Mouse (Mus musculus): ENCODE results near the gene Sfxn5. TPM values are rescaled to one million over a fixed set of nuclear protein-coding genes. Genes with fewer than 3 reads are reported as not detected.
A peak's percentile ranks its signal among the peaks of the same experiment; 100 is the strongest.

The Sfxn5 gene
- polyA plus RNA-seq (2014; fragmentation: Nextera tagmentation; extraction: Ambion mirVana) = 4.7 and 5.6 TPM in 2 replicates

GRCm38 (mm10) chr6:85333000-85333669, at the start of gene Sfxn5:
Gene Sfxn5, minus strand, starts transcription at chr6:85333422.
- Histone ChIP-seq H3K27me3 (ENCODE audit: control insufficient read depth, insufficient read depth, low read length) (no peaks in the 10 kb centered on the region), H3K4me3 (ENCODE audit: low read depth, low read length) (peak within 1 kb of the TSS; percentile 69), H3K4me2 (ENCODE audit: low read depth, low read length) (peak within 1 kb of the TSS; percentile 97), H3K27ac (replicated peaks; ENCODE audit: low read depth, low read length) (peak within 1 kb of the TSS; percentile 66; the same call in 1 of the 2 replicates), H3K4me1 (ENCODE audit: control insufficient read depth, insufficient read depth, low read length) (no peaks in the 10 kb centered on the region), H3K36me3 (replicated peaks; ENCODE audit: control insufficient read depth, insufficient read depth, low read depth, low read length) (no peaks in the 10 kb centered on the region), H3K9ac (replicated peaks; ENCODE audit: low read length) (peak within 1 kb of the TSS; percentile 75), H3K9me3 (replicated peaks; ENCODE audit: control insufficient read depth, low read length) (no peaks in the 10 kb centered on the region)
- peak; percentile 98 for ATAC-seq (replicated peaks; ENCODE audit: insufficient number of reproducible peaks, low FRiP score, low TSS enrichment, low read depth)
- under 1% methylated on average over 48 of the region's 49 CpGs for WGBS
- peak; percentile 96 for DNase-seq (ENCODE audit: low spot score)

- DNase-seq (ENCODE audit: low spot score) (no peak), ATAC-seq (replicated peaks; ENCODE audit: insufficient number of reproducible peaks, low FRiP score, low TSS enrichment, low read depth) (no peak)
- 88% methylated on average over 2 of the region's 2 CpGs for WGBS
Measured at GRCm38 (mm10) chr6:85382791-85383190, 49.6 kb upstream of the Sfxn5 start.

GRCm38 (mm10) chr6:85381648-85382020, 48.4 kb upstream of the Sfxn5 start:
- H3K4me2 ChIP-seq (ENCODE audit: low read depth, low read length) = no peak overlapping the region
- no peak overlapping the region for H3K4me3 ChIP-seq (ENCODE audit: low read depth, low read length)
- ATAC-seq (replicated peaks; ENCODE audit: insufficient number of reproducible peaks, low FRiP score, low TSS enrichment, low read depth) (no peak), DNase-seq (ENCODE audit: low spot score) (no peak)
- no peak overlapping the region for H3K9ac ChIP-seq (replicated peaks; ENCODE audit: low read length)
- H3K9me3 ChIP-seq (replicated peaks; ENCODE audit: control insufficient read depth, low read length) = no peaks in the 10 kb centered on the region
- 78% methylated on average over 10 of the region's 10 CpGs for WGBS
- no peak overlapping the region for H3K27ac ChIP-seq (replicated peaks; ENCODE audit: low read depth, low read length)
- no peaks in the 10 kb centered on the region for H3K4me1 ChIP-seq (ENCODE audit: control insufficient read depth, insufficient read depth, low read length)
- no peaks in the 10 kb centered on the region for H3K36me3 ChIP-seq (replicated peaks; ENCODE audit: control insufficient read depth, insufficient read depth, low read depth, low read length)
- H3K27me3 ChIP-seq (ENCODE audit: control insufficient read depth, insufficient read depth, low read length) = no peaks in the 10 kb centered on the region

More at GRCm38 (mm10) chr6:85382791-85383190, 49.6 kb upstream of the Sfxn5 start:
- H3K9ac ChIP-seq (replicated peaks; ENCODE audit: low read length) = no peak overlapping the region
- no peaks in the 10 kb centered on the region for H3K27me3 ChIP-seq (ENCODE audit: control insufficient read depth, insufficient read depth, low read length)
- H3K4me2 ChIP-seq (ENCODE audit: low read depth, low read length) = no peak overlapping the region
- H3K27ac ChIP-seq (replicated peaks; ENCODE audit: low read depth, low read length) = no peak overlapping the region
- no peaks in the 10 kb centered on the region for H3K36me3 ChIP-seq (replicated peaks; ENCODE audit: control insufficient read depth, insufficient read depth, low read depth, low read length)
- H3K4me1 ChIP-seq (ENCODE audit: control insufficient read depth, insufficient read depth, low read length) = no peaks in the 10 kb centered on the region
- no peak overlapping the region for H3K4me3 ChIP-seq (ENCODE audit: low read depth, low read length)
- H3K9me3 ChIP-seq (replicated peaks; ENCODE audit: control insufficient read depth, low read length) = no peaks in the 10 kb centered on the region

GRCm38 (mm10) chr6:85380901-85381647, 47.9 kb upstream of the Sfxn5 start:
- Histone ChIP-seq H3K27ac (replicated peaks; ENCODE audit: low read depth, low read length) (no peak overlapping the region), H3K4me3 (ENCODE audit: low read depth, low read length) (no peak overlapping the region), H3K9me3 (replicated peaks; ENCODE audit: control insufficient read depth, low read length) (no peaks in the 10 kb centered on the region), H3K9ac (replicated peaks; ENCODE audit: low read length) (peak overlapping the region; percentile 41), H3K27me3 (ENCODE audit: control insufficient read depth, insufficient read depth, low read length) (no peaks in the 10 kb centered on the region), H3K36me3 (replicated peaks; ENCODE audit: control insufficient read depth, insufficient read depth, low read depth, low read length) (no peaks in the 10 kb centered on the region), H3K4me1 (ENCODE audit: control insufficient read depth, insufficient read depth, low read length) (no peaks in the 10 kb centered on the region), H3K4me2 (ENCODE audit: low read depth, low read length) (peak overlapping the region; percentile 13; the same call in 1 of the 2 replicates)
- DNase-seq (ENCODE audit: low spot score) (peak; percentile 18), ATAC-seq (replicated peaks; ENCODE audit: insufficient number of reproducible peaks, low FRiP score, low TSS enrichment, low read depth) (no peak; the same call in 1 of the 2 replicates)
- WGBS = 13% methylated on average over 17 of the region's 17 CpGs

- H3K9ac ChIP-seq (replicated peaks; ENCODE audit: low read length) = peak overlapping the region; percentile 41
- H3K4me3 ChIP-seq (ENCODE audit: low read depth, low read length) = no peak overlapping the region
- no peaks in the 10 kb centered on the region for H3K27me3 ChIP-seq (ENCODE audit: control insufficient read depth, insufficient read depth, low read length)
- no peak overlapping the region for H3K27ac ChIP-seq (replicated peaks; ENCODE audit: low read depth, low read length)
- DNase-seq (ENCODE audit: low spot score) (peak; percentile 90), ATAC-seq (replicated peaks; ENCODE audit: insufficient number of reproducible peaks, low FRiP score, low TSS enrichment, low read depth) (no peak)
- no peaks in the 10 kb centered on the region for H3K36me3 ChIP-seq (replicated peaks; ENCODE audit: control insufficient read depth, insufficient read depth, low read depth, low read length)
- no peaks in the 10 kb centered on the region for H3K9me3 ChIP-seq (replicated peaks; ENCODE audit: control insufficient read depth, low read length)
- H3K4me2 ChIP-seq (ENCODE audit: low read depth, low read length) = 0 out of 2 replicates have a peak overlapping the region, but pooled peaks have one; percentile 13
- WGBS = 31% methylated on average over 10 of the region's 10 CpGs
- H3K4me1 ChIP-seq (ENCODE audit: control insufficient read depth, insufficient read depth, low read length) = no peaks in the 10 kb centered on the region
Measured at GRCm38 (mm10) chr6:85380201-85380900, 47.1 kb upstream of the Sfxn5 start.

GRCm38 (mm10) chr6:85378629-85379028, 45.4 kb upstream of the Sfxn5 start:
- no peak for DNase-seq (ENCODE audit: low spot score)
- H3K9ac ChIP-seq (replicated peaks; ENCODE audit: low read length) = no peak overlapping the region
- no peaks in the 10 kb centered on the region for H3K4me1 ChIP-seq (ENCODE audit: control insufficient read depth, insufficient read depth, low read length)
- no peaks in the 10 kb centered on the region for H3K9me3 ChIP-seq (replicated peaks; ENCODE audit: control insufficient read depth, low read length)
- no peak overlapping the region for H3K4me3 ChIP-seq (ENCODE audit: low read depth, low read length)
- WGBS = 49% methylated on average over 8 of the region's 8 CpGs
- H3K27me3 ChIP-seq (ENCODE audit: control insufficient read depth, insufficient read depth, low read length) = no peaks in the 10 kb centered on the region
- H3K4me2 ChIP-seq (ENCODE audit: low read depth, low read length) = no peak overlapping the region
- H3K27ac ChIP-seq (replicated peaks; ENCODE audit: low read depth, low read length) = no peak overlapping the region
- no peaks in the 10 kb centered on the region for H3K36me3 ChIP-seq (replicated peaks; ENCODE audit: control insufficient read depth, insufficient read depth, low read depth, low read length)
- ATAC-seq (replicated peaks; ENCODE audit: insufficient number of reproducible peaks, low FRiP score, low TSS enrichment, low read depth) = no peak

GRCm38 (mm10) chr6:85377876-85378275, 44.7 kb upstream of the Sfxn5 start:
- H3K9me3 ChIP-seq (replicated peaks; ENCODE audit: control insufficient read depth, low read length) = no peaks in the 10 kb centered on the region
- no peak overlapping the region for H3K4me2 ChIP-seq (ENCODE audit: low read depth, low read length)
- ATAC-seq (replicated peaks; ENCODE audit: insufficient number of reproducible peaks, low FRiP score, low TSS enrichment, low read depth) (no peak), DNase-seq (ENCODE audit: low spot score) (no peak)
- 51% methylated on average over 5 of the region's 5 CpGs for WGBS
- no peak overlapping the region for H3K27ac ChIP-seq (replicated peaks; ENCODE audit: low read depth, low read length)
- H3K4me1 ChIP-seq (ENCODE audit: control insufficient read depth, insufficient read depth, low read length) = no peaks in the 10 kb centered on the region
- H3K4me3 ChIP-seq (ENCODE audit: low read depth, low read length) = no peak overlapping the region
- H3K27me3 ChIP-seq (ENCODE audit: control insufficient read depth, insufficient read depth, low read length) = no peaks in the 10 kb centered on the region
- H3K9ac ChIP-seq (replicated peaks; ENCODE audit: low read length) = no peak overlapping the region
- no peaks in the 10 kb centered on the region for H3K36me3 ChIP-seq (replicated peaks; ENCODE audit: control insufficient read depth, insufficient read depth, low read depth, low read length)
